Mouse (Mus musculus) liver, postnatal 0 days (tissue): ENCODE measurements around the gene Ppp6r3.

Experiments used
- CTCF ChIP-seq: sonication (generic); IDR thresholded peaks from 2 replicates; pipeline ENCODE4 v1.5.1; 2016; ENCODE audit warnings: antibody characterized with exemption, low read depth
- EP300 ChIP-seq: IDR thresholded peaks from 2 replicates; pipeline ENCODE4 v1.6.1; 2016; ENCODE audit warnings: antibody characterized with exemption, low read depth, mild to moderate bottlenecking

DNA sequence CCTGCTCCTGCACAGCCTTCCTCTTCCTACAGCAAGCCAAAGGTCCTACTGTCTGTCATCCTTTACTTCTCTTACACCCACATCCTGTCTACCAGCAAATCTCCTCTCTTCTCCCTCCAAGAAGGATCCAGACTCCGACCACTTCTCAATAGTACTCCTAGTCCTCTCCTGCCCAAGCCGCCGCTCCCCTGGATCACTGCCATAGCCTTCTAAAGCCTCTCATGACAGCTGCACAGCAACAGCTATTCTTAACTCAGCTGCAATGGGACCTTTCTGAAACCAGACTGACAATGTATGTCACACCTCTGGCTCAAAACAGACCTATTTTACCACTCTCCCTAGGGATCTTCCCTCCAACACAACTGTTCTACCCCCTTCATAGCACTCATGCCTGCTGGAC, 11.2 kb downstream of the Ppp6r3 start:
- TF ChIP-seq CTCF: no peak
- TF ChIP-seq EP300: no peak
